Mouse (Mus musculus): Measurements from ENCODE around the gene Epgn.

DNA sequence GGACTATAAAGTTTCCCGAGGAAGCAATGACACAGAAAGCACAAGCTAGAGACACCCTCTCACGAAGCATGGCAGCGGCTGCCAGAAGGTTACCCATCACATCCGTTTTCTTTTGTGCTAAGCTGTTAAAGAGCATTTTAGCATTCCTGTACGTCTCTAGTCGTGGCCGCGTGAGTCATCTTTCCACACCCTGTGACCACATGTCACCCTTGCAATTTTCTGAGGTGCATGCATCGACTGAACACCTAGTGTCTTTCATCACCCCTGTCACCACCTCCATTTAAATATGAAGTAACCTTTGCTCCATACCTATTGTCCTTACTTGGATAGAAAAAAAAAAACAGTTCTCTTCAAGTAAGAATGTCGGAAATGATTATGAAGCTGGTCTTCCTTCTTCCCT, 12.0 kb upstream of the Epgn start:
- TF ChIP-seq SRF (IDR thresholded peaks at IDR 0.05; ENCODE audit: control insufficient read depth, insufficient read length, low read depth) (no peak), POLR2A (IDR thresholded peaks at IDR 0.05; ENCODE audit: insufficient read length, low read depth) (no peak), MYOD1 (IDR thresholded peaks at IDR 0.05; ENCODE audit: control insufficient read depth in 1 of 3, insufficient read length in 2 of 3, low read depth in 2 of 3) (no peak), USF1 (IDR thresholded peaks at IDR 0.05; ENCODE audit: low read depth) (no peak), TCF3 (IDR thresholded peaks at IDR 0.05; ENCODE audit: insufficient read length, low read depth) (no peak), MAX (IDR thresholded peaks at IDR 0.05; ENCODE audit: low read depth) (no peak), POLR2AphosphoS2 (IDR thresholded peaks at IDR 0.05; ENCODE audit: insufficient read length, low read depth) (no peak), TCF12 (IDR thresholded peaks at IDR 0.05; ENCODE audit: insufficient read depth, poor library complexity, severe bottlenecking) (no peak), CEBPB (IDR thresholded peaks at IDR 0.05; ENCODE audit: insufficient read depth, poor library complexity, severe bottlenecking) (no peak), E2F4 (IDR thresholded peaks at IDR 0.05; ENCODE audit: insufficient read depth) (no peak), MYOG (IDR thresholded peaks at IDR 0.05; ENCODE audit: control insufficient read depth in 1 of 3, insufficient read depth in 1 of 3, insufficient read length in 2 of 3, low read depth in 2 of 3) (no peak), REST (IDR thresholded peaks at IDR 0.05; ENCODE audit: insufficient read depth, insufficient read length) (no peak)

All from myocyte (in vitro differentiated cells).